In the genomic region with DNA sequence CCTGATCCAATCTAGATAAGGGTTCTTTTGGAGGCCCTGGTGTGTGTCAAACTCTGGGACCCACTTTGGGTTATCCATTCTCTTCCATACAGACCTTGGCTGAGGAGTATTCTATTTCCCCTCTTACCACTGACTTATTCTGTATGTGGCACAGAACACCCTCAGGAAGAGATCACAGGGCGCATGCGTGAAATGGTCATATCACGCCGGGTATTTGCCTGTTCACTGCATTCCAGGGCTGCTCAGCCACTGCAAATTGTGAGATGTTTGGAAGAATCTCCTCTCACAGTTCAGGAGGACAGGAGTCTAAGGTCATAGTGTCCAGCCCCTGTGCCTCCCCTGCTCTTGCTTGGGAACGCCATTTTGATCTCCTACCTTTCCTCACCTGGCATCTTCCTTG, we compare ENCODE assay signal across 23 mouse cellular contexts. TPM values are rescaled to one million over a fixed set of nuclear protein-coding genes. Genes with fewer than 3 reads are reported as not detected.
DNase-seq lines count a peak whose midpoint lies in the region; ATAC-seq lines count a peak whose summit lies in the region.
"Had no signal": no experiment of that assay in that cellular context is flagged by ENCODE, and none has a peak within 500 bp of the region (broad histone marks: within the 10 kb centered on the region; RNA-seq: fewer than 3 reads in every experiment).

No protein-coding gene starts in this region.

- peaks cover 17% of the 10 kb centered on the region for H3K27me3 ChIP-seq in hindbrain, embryonic 10.5 days (ENCODE audit: insufficient read depth, poor library complexity, severe bottlenecking)
- no peaks in the 10 kb centered on the region for H3K27me3 ChIP-seq in hindbrain, embryonic 16.5 days (replicated peaks; ENCODE audit: control insufficient read depth, insufficient read depth, low read length)
- H3K27me3 ChIP-seq in midbrain, embryonic 11.5 days (ENCODE audit: control insufficient read depth, insufficient read depth, low read length), result no peaks in the 10 kb centered on the region

- no peaks in the 10 kb centered on the region for H3K9me3 ChIP-seq in hindbrain, embryonic 10.5 days
- no peaks in the 10 kb centered on the region for H3K9me3 ChIP-seq in hindbrain, embryonic 16.5 days (ENCODE audit: control insufficient read depth, low read length)
- H3K9me3 ChIP-seq in midbrain, embryonic 11.5 days (ENCODE audit: control insufficient read depth, low read length), result no peaks in the 10 kb centered on the region
- H3K9me3 ChIP-seq: heart, embryonic 13.5 days; limb, embryonic 12.5 days; liver, embryonic 12.5 days; megakaryocyte, embryonic 14.5 days had no signal

- H3K4me2 ChIP-seq in hindbrain, embryonic 16.5 days (ENCODE audit: low read length), result no peak overlapping the region
- no peak overlapping the region for H3K4me2 ChIP-seq in midbrain, embryonic 11.5 days
- H3K4me2 ChIP-seq: heart, embryonic 13.5 days; limb, embryonic 12.5 days; liver, embryonic 12.5 days had no signal

- ATAC-seq in hindbrain, embryonic 16.5 days, result no peak
- ATAC-seq in midbrain, embryonic 11.5 days (ENCODE audit: low FRiP score), result no peak
- ATAC-seq: activated CD4-positive, CD25-positive, alpha-beta regulatory T cell, adult 4 months; liver, embryonic 12.5 days had no signal

- 81% methylated on average over 5 of the region's 5 CpGs for WGBS in hindbrain, embryonic 10.5 days
- WGBS in hindbrain, embryonic 16.5 days, result 85% methylated on average over 5 of the region's 5 CpGs
- 86% methylated on average over 5 of the region's 5 CpGs for WGBS in midbrain, embryonic 11.5 days

- H3K9ac ChIP-seq in hindbrain, embryonic 16.5 days (ENCODE audit: low read depth, low read length), result no peak overlapping the region
- peak overlapping the region; percentile 60; the same call in 1 of the 2 replicates for H3K9ac ChIP-seq in midbrain, embryonic 11.5 days (ENCODE audit: low read length)
- H3K9ac ChIP-seq: limb, embryonic 12.5 days; liver, embryonic 12.5 days had no signal

- no peak for DNase-seq in hindbrain, embryonic 10.5 days (ENCODE audit: low spot score)
- DNase-seq in ZHBTc4 (ENCODE audit: low read depth, low spot score) (peak; percentile 51), adipocyte (ENCODE audit: low spot score) (no peak)
- DNase-seq in midbrain, embryonic 11.5 days (ENCODE audit: low spot score, missing footprints), result no peak
- DNase-seq in left cerebral cortex, postnatal 36 days (ENCODE audit: low spot score in 2 of 2), result no peak
- no peak for DNase-seq in c-Kit-positive CD71-positive TER-119-positive erythroid progenitor cells, embryonic 14.5 days (ENCODE audit: low spot score)
- DNase-seq: adrenal gland, postnatal 25 days; cerebellum, adult 18-20 months; heart, adult 11 months; heart, postnatal 36 days; kidney, adult 9 months; kidney, postnatal 36 days; lung, adult 2 months; thymus, postnatal 36 days had no signal

- peaks cover 7% of the 10 kb centered on the region; the same call in 1 of the 2 replicates for H3K36me3 ChIP-seq in hindbrain, embryonic 10.5 days
- H3K36me3 ChIP-seq in hindbrain, embryonic 16.5 days (ENCODE audit: control insufficient read depth, insufficient read depth, low read length), result no peaks in the 10 kb centered on the region; the same call in 1 of the 2 replicates
- H3K36me3 ChIP-seq in midbrain, embryonic 11.5 days (ENCODE audit: control insufficient read depth, insufficient read depth, low read length), result no peaks in the 10 kb centered on the region
- H3K36me3 ChIP-seq: liver, embryonic 12.5 days had no signal

- H3K4me3 ChIP-seq in hindbrain, embryonic 10.5 days, result no peak overlapping the region
- no peak overlapping the region for H3K4me3 ChIP-seq in hindbrain, embryonic 16.5 days (ENCODE audit: low read length)
- H3K4me3 ChIP-seq in midbrain, embryonic 11.5 days (ENCODE audit: low read depth, low read length), result no peak overlapping the region
- H3K4me3 ChIP-seq: heart, embryonic 13.5 days; left cerebral cortex, adult 2 months; limb, embryonic 12.5 days; liver, embryonic 12.5 days; myocyte had no signal

- H3K4me1 ChIP-seq in hindbrain, embryonic 10.5 days (replicated peaks), result peaks cover 63% of the 10 kb centered on the region
- peaks cover 12% of the 10 kb centered on the region for H3K4me1 ChIP-seq in hindbrain, embryonic 16.5 days (ENCODE audit: control insufficient read depth, insufficient read depth, low read depth, low read length)
- peaks cover 35% of the 10 kb centered on the region for H3K4me1 ChIP-seq in midbrain, embryonic 11.5 days (ENCODE audit: control insufficient read depth, insufficient read depth, low read length)

- intact Hi-C loops in left cerebral cortex, postnatal 36 days (cut with DNase I), result no loop called here

- peak overlapping the region; percentile 94 for H3K27ac ChIP-seq in hindbrain, embryonic 10.5 days
- H3K27ac ChIP-seq in hindbrain, embryonic 16.5 days (ENCODE audit: low read depth, low read length), result no peak overlapping the region
- H3K27ac ChIP-seq in midbrain, embryonic 11.5 days (ENCODE audit: low read depth, low read length), result peak overlapping the region; percentile 90; the same call in 1 of the 2 replicates
- H3K27ac ChIP-seq: heart, embryonic 13.5 days; left cerebral cortex, adult 2 months; limb, embryonic 12.5 days; liver, embryonic 12.5 days had no signal

RNA-seq across cellular contexts. Expression of a gene that starts 3.0 kb away (rescaled TPM):
- polyA plus RNA-seq in hindbrain, embryonic 10.5 days (2016; fragmentation: Nextera tagmentation; extraction: Ambion mirVana), result 31.5 and 46.4 TPM in 2 replicates
- polyA plus RNA-seq in hindbrain, embryonic 16.5 days (2015; fragmentation: Nextera tagmentation; extraction: Ambion mirVana), result 142 and 159 TPM in 2 replicates
- polyA plus RNA-seq in midbrain, embryonic 11.5 days (2014; fragmentation: Nextera tagmentation; extraction: Ambion mirVana), result 44.2 and 46.0 TPM in 2 replicates
- total RNA-seq in left cerebral cortex, postnatal 36 days (2021), result 100 to 1,000 TPM; 203 to 267 TPM
- total RNA-seq: CH12.LX had no signal
